Mouse (Mus musculus): ENCODE data around the gene Trim32. TPM values are rescaled to one million over a fixed set of nuclear protein-coding genes. Genes with fewer than 3 reads are reported as not detected.

The Trim32 gene
- 17.7 TPM for polyA plus RNA-seq (2017; shearing (Covaris generic))

GRCm38 (mm10) chr4:65604504-65605150 lies at the start of gene Trim32:
Trim32 (plus strand) TSS chr4:65604986.

